Mouse (Mus musculus): ENCODE data around the gene Lrrc23. TPM values are rescaled to one million over a fixed set of nuclear protein-coding genes. Genes with fewer than 3 reads are reported as not detected.

Gene Lrrc23
- 0.85 and 2.2 TPM in 2 replicates for polyA plus RNA-seq (2021; fragmentation: Nextera tagmentation)
- long read RNA-seq, experiment 1, partial matches to known transcripts = 0 of 2 reads
- long read RNA-seq, experiment 1, other reads (novel, unspliced or antisense) = 0 of 2 reads
- long read RNA-seq, experiment 2, partial matches to known transcripts = 0 of 3 reads
- long read RNA-seq, experiment 2, other reads (novel, unspliced or antisense) = 2 of 3 reads

GRCm38 (mm10) chr6:124779222-124779983 lies at the start of gene Lrrc23:
Gene Lrrc23, minus strand, starts transcription at chr6:124779727.

GRCm38 (mm10) chr6:124813933-124814332 lies 34.4 kb upstream of the Lrrc23 start, which contains the start of gene Tpi1:
Gene Tpi1, minus strand, starts transcription at chr6:124814296.

GRCm38 (mm10) chr6:124808358-124809012 lies 29.0 kb upstream of the Lrrc23 start, which contains the start of gene Spsb2:
Gene Spsb2, plus strand, starts transcription at chr6:124808661.

GRCm38 (mm10) chr6:124769101-124769765 lies 10.3 kb downstream of the Lrrc23 start, which contains the start of gene Eno2:
Gene Eno2, minus strand, starts transcription at chr6:124769673.

DNA sequence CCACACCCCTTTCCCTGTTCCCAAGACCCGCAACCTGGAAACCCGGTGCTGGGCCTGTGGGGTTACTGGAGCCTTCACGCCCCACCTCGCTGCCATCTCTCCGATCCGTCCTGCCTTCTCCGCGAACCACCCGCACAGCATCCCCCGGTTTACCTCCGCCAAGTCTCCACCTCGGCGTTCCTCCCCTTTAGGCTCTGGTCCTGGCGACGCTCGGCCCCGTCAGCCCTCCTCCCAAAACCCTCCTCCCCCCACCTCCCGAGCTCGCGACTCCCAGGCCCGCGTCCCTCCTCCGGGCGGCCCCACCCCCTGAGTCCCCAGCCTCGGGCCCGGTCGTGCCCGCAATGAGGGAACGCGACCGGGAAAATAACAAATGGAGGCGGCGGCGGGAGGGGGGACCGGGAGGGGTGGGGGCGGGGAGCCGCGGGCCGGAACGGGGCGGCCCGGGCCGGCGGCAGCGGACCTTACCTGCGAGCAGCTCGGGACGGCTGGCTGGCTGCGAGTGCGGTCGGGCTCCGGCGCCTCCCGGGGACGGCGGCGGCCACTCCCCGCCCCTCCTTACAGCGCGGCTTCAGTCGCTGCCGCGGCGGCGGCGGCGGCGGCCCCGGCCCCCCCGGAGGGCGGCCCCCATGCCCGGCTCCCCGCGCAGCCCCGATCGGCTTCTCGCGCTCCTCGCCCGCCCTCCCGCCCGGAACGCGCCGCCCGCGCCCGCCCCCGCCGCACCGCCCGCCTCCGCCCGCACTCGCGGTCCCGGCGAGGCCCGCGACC lies 23.5 kb downstream of the Lrrc23 start, which contains the start of the genes Gm45234 and Atn1:
Gene Gm45234 (minus strand): TSS at position 191 of the 765 bp plus-strand sequence.
Gene Atn1 (minus strand): TSS at position 694 of the 765 bp plus-strand sequence.

GRCm38 (mm10) chr6:124740888-124741761 lies 38.4 kb downstream of the Lrrc23 start, which contains the start of gene Grcc10:
Gene Grcc10, minus strand, starts transcription at chr6:124741374.

DNA sequence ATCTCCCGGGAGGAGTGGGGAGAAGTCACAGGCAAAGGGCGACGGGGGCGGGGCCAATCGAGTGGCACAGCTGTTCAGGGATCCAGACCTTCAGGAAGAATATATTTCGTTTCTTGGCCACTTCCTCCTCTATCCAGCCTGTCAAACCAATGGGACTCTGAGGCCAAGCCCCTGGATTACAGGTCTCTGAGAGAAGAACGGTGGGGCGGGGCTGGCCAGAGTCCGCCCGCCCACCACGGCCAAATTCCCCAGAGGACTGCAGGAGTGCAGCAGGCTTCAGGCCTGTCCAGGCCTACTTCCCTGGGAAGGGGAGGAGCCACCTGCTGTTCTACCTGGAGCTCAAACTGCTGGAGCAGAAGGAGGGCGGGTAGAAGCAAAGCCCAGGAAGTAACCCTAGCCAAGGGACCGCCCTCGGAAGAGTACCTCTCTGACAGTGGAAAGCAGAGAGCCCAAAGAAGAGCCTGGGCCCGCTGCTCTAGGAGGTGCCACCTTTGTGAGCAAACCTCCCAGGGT lies 41.0 kb downstream of the Lrrc23 start, which contains the start of gene Ptpn6:
Gene Ptpn6 (minus strand): TSS at position 204 of the 513 bp plus-strand sequence.

Other genes with a start within 250 kb of the Lrrc23 start
- gene C1s1, start 237.4 kb downstream of the Lrrc23 start, polyA plus RNA-seq (2021; fragmentation: Nextera tagmentation) = 0.43 and 0.45 TPM in 2 replicates
- gene C1rb, start 209.4 kb downstream of the Lrrc23 start, polyA plus RNA-seq (2021; fragmentation: Nextera tagmentation) = not detected in 2 replicates
- gene C1s2, start 143.6 kb downstream of the Lrrc23 start, polyA plus RNA-seq (2021; fragmentation: Nextera tagmentation) = not detected in 2 replicates
- gene Lpcat3, start 116.7 kb downstream of the Lrrc23 start, polyA plus RNA-seq (2021; fragmentation: Nextera tagmentation) = 14.8 and 15.8 TPM in 2 replicates
- gene Emg1, start 67.5 kb downstream of the Lrrc23 start, polyA plus RNA-seq (2021; fragmentation: Nextera tagmentation) = 81.8 and 92.0 TPM in 2 replicates
- 143 and 147 TPM in 2 replicates for gene Phb2, start 67.4 kb downstream of the Lrrc23 start, polyA plus RNA-seq (2021; fragmentation: Nextera tagmentation)
- 3.5 and 5.4 TPM in 2 replicates for gene Ptpn6, start 41.0 kb downstream of the Lrrc23 start, polyA plus RNA-seq (2021; fragmentation: Nextera tagmentation)
- 1,134 and 1,230 TPM in 2 replicates for gene Grcc10, start 38.4 kb downstream of the Lrrc23 start, polyA plus RNA-seq (2021; fragmentation: Nextera tagmentation)
- gene Gm45234, start 23.7 kb downstream of the Lrrc23 start, polyA plus RNA-seq (2021; fragmentation: Nextera tagmentation) = not detected in 2 replicates
- gene Atn1, start 23.2 kb downstream of the Lrrc23 start, polyA plus RNA-seq (2021; fragmentation: Nextera tagmentation) = 12.8 and 30.3 TPM in 2 replicates
- 524 and 939 TPM in 2 replicates for gene Eno2, start 10.1 kb downstream of the Lrrc23 start, polyA plus RNA-seq (2021; fragmentation: Nextera tagmentation)
- 3.9 and 5.0 TPM in 2 replicates for gene Spsb2, start 28.9 kb upstream of the Lrrc23 start, polyA plus RNA-seq (2021; fragmentation: Nextera tagmentation)
- 1,295 and 1,347 TPM in 2 replicates for gene Tpi1, start 34.6 kb upstream of the Lrrc23 start, polyA plus RNA-seq (2021; fragmentation: Nextera tagmentation)
- 82.3 and 115 TPM in 2 replicates for gene Usp5, start 49.8 kb upstream of the Lrrc23 start, polyA plus RNA-seq (2021; fragmentation: Nextera tagmentation)
- 0.65 and 0.78 TPM in 2 replicates for gene Cdca3, start 49.8 kb upstream of the Lrrc23 start, polyA plus RNA-seq (2021; fragmentation: Nextera tagmentation)
- gene Gnb3, start 60.5 kb upstream of the Lrrc23 start, polyA plus RNA-seq (2021; fragmentation: Nextera tagmentation) = not detected in 2 replicates
- gene P3h3, start 78.0 kb upstream of the Lrrc23 start, polyA plus RNA-seq (2021; fragmentation: Nextera tagmentation) = 0.99 and 5.6 TPM in 2 replicates
- gene Gpr162, start 84.3 kb upstream of the Lrrc23 start, polyA plus RNA-seq (2021; fragmentation: Nextera tagmentation) = 0.87 and 14.7 TPM in 2 replicates
- 5.7 and 6.2 TPM in 2 replicates for gene Cd4, start 108.5 kb upstream of the Lrrc23 start, polyA plus RNA-seq (2021; fragmentation: Nextera tagmentation)
- gene Lag3, start 132.0 kb upstream of the Lrrc23 start, polyA plus RNA-seq (2021; fragmentation: Nextera tagmentation) = 7.3 and 8.8 TPM in 2 replicates
- 367 and 833 TPM in 2 replicates for gene Ptms, start 140.4 kb upstream of the Lrrc23 start, polyA plus RNA-seq (2021; fragmentation: Nextera tagmentation)
- gene Mlf2, start 151.7 kb upstream of the Lrrc23 start, polyA plus RNA-seq (2021; fragmentation: Nextera tagmentation) = 569 and 770 TPM in 2 replicates
- gene Cops7a, start 185.8 kb upstream of the Lrrc23 start, polyA plus RNA-seq (2021; fragmentation: Nextera tagmentation) = 254 TPM in 2 replicates
- 42.6 and 156 TPM in 2 replicates for gene Pianp, start 217.0 kb upstream of the Lrrc23 start, polyA plus RNA-seq (2021; fragmentation: Nextera tagmentation)
- gene Zfp384, start 229.4 kb upstream of the Lrrc23 start, polyA plus RNA-seq (2021; fragmentation: Nextera tagmentation) = 4.7 and 11.8 TPM in 2 replicates